Mouse (Mus musculus) urinary bladder, postnatal 10 days (tissue): ENCODE measurements around the gene Krt13.

Source experiments
- DNase-seq: peaks from one replicate; pipeline ENCODE4 v3.0.0; 2022; ENCODE audit warnings: low spot score

The Krt13 gene

DNA sequence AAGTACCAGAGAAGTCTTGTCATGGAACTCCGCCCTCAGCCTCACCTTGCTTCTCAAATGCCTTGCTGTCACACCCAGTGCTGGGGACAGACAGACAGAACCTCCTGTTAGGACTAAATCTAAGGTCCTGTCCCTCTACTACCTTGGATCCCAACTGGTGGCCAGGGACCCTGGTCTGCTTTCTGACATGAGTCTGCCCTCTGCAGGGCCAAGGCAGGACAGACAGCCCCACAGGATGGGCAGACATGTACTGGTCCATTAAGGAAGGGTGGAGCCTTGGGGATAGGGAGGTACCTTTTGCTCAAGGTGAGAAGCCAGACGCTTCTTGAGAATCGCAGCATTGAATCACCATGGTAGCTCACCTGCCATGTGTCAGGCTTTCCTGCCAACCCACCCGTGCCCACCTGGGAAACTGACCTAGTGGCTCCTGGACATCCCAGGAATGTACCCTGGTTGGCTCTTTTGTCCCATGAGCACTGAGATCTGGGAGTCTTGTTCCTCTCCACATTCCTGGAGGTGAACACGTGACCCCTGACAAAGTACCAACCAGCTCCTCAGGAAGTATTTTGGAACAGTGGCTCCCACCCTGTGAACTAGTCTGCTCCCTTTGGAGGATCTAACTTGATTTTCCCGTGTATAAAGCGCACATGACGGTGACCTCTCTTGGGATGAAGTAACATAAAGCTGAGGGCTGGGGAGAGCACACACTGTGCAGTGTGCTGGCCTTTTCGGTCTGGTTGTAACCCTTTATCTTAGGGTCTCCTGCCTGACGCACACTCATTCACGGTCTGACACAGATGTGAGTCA, 8.2 kb downstream of the Krt13 start:
- no peak for DNase-seq

GRCm38 (mm10) chr11:100105576-100106122, 15.7 kb downstream of the Krt13 start, which contains the start of gene Krt36:
Gene Krt36 (minus strand): TSS chr11:100105626.
- no peak for DNase-seq

DNA sequence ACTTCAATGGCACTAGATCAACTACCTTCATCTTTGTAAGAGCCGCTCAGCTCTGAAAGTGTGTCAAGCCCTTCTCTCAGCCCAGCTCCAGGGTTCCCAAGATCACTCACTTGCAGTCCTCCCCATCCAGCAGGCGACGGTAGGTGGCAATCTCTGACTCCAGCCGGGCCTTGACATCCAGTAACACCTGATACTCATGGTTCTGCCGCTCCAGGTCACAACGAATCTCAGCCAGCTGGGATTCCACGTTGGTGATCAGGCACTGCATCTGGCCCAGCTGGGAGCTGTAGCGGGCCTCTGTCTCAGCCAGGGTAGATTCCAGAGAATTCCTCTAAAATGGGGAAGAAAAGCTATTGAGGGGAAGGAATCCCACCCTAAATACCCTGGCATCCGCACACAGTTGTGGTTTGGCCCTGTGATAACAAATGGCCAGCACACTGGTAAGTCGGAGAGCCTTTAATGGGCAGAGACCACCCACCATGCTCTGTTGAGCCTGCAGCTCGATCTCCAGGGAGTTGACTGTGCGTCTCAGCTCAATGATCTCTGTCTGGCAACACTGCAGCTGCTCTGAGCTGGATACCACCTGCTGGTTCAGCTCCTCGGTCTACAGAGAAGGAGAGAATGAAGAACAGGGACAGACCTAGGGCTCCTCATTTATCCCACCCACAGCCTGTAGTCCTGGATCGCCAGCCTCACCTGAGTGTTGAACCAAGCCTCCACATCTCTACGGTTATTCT, 18.5 kb downstream of the Krt13 start:
- no peak for DNase-seq

DNA sequence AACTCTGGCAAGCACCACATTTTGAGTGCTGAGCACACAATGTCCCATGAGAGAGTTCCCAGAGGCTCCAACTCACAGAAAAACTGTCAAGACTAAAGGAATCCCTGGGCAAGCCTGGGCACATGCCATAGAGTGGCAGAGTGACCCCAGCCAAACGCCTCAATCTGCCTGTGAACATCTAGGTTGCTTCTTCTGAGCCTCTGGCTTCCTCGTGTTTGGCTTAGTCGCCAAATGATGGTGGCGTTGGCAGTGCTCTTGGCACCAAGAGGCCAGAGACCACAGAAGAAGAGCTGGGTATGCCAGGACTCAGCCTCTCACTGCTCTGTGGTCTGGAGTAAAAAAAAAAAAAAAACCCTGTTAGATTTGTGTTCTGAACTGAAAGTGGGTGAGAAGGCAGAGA, 21.0 kb downstream of the Krt13 start:
- DNase-seq, result no peak

GRCm38 (mm10) chr11:100097819-100098218, 23.5 kb downstream of the Krt13 start:
- DNase-seq, result no peak

- DNase-seq, result no peak
These were observed 25.2 kb downstream of the Krt13 start, which contains the start of gene Krt35 for GRCm38 (mm10) chr11:100096141-100096540. Gene Krt35 (minus strand): TSS chr11:100096241.

GRCm38 (mm10) chr11:100088378-100089025, 32.9 kb downstream of the Krt13 start:
- DNase-seq, result no peak

DNA sequence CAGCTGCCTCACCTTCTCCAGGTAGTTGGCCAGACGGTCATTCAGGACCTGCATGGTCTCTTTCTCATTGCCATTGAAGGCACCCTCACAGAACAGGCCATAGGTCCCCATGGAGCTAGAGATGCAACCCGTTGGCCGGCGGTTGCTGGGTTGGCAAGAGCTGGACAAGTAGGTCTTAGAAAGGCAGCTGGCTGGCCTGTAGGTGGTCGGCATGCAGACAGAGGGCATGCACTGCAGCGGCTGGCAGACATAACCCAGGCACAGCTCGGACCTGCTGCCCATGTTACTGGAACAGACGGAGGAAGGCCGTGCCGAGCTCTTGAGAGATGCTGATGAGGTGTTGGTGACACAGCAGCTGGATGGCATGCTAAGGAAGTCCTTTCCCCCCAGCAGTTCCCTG, 33.5 kb downstream of the Krt13 start, which contains the start of gene Krt32:
Gene Krt32 (minus strand): TSS at position 366 of the 400 bp plus-strand sequence.
- DNase-seq, result no peak

GRCm38 (mm10) chr11:100073873-100074272, 47.5 kb downstream of the Krt13 start:
- DNase-seq, result no peak
